Mouse (Mus musculus) midbrain, postnatal 0 days (tissue): ENCODE measurements around the gene Apbb2. TPM values are rescaled to one million over a fixed set of nuclear protein-coding genes. Genes with fewer than 3 reads are reported as not detected.
A peak's percentile ranks its signal among the peaks of the same experiment; 100 is the strongest.

Source experiments
- ATAC-seq: fragments of 200-750 bp; cut with Nextera tagmentation; 2 replicates; pipeline ENCODE4 v1.8.0; 2017; ENCODE audit warnings: moderate number of reproducible peaks, mild to moderate bottlenecking, moderate TSS enrichment, moderate library complexity; ENCODE audit not compliant: low FRiP score
- DNase-seq: peaks from one replicate; pipeline ENCODE4 v3.0.0-alpha.2; 2015; ENCODE audit warnings: low spot score
- H3K27ac ChIP-seq: fragments of 300-500 bp; sonication (generic); 2 replicates; pipeline ENCODE4 v1.5.1; 2014; ENCODE audit warnings: low read depth, mild to moderate bottlenecking, low read length, mixed read lengths
- H3K27me3 ChIP-seq: fragments of 300-500 bp; sonication (generic); 2 replicates; pipeline ENCODE4 v1.6.1; 2014; ENCODE audit warnings: low read length, control low read depth, mixed read lengths; ENCODE audit not compliant: insufficient read depth
- H3K36me3 ChIP-seq: fragments of 300-500 bp; sonication (generic); 2 replicates; pipeline ENCODE4 v1.6.1; 2014; ENCODE audit warnings: low read length, control low read depth, mixed read lengths; ENCODE audit not compliant: insufficient read depth
- H3K4me1 ChIP-seq: fragments of 300-500 bp; sonication (generic); 2 replicates; pipeline ENCODE4 v1.6.1; 2014; ENCODE audit warnings: mild to moderate bottlenecking, control low read depth, antibody characterized with exemption, low read length, mixed read lengths; ENCODE audit not compliant: insufficient read depth
- H3K4me2 ChIP-seq: fragments of 300-500 bp; sonication (generic); 2 replicates; pipeline ENCODE4 v1.6.1; 2014; ENCODE audit warnings: low read depth, mild to moderate bottlenecking, low read length, mixed read lengths; ENCODE audit not compliant: poor library complexity, severe bottlenecking
- H3K4me3 ChIP-seq: fragments of 300-500 bp; sonication (generic); 2 replicates; pipeline ENCODE4 v1.5.1; 2014; ENCODE audit warnings: low read depth, mild to moderate bottlenecking, low read length, moderate library complexity
- H3K9ac ChIP-seq: fragments of 300-500 bp; sonication (generic); replicated peaks from 2 replicates; pipeline ENCODE4 v1.6.1; 2014; ENCODE audit warnings: mild to moderate bottlenecking, low read length, moderate library complexity, mixed read lengths; ENCODE audit not compliant: poor library complexity, severe bottlenecking
- H3K9me3 ChIP-seq: fragments of 300-500 bp; sonication (generic); 2 replicates; pipeline ENCODE4 v1.6.1; 2016; ENCODE audit warnings: low read length, control low read depth
- CTCF ChIP-seq: IDR thresholded peaks from 2 replicates; pipeline ENCODE4 v1.5.1; 2016; ENCODE audit warnings: antibody characterized with exemption, mild to moderate bottlenecking
- WGBS: fragments of 180-500 bp; shearing (Covaris S2); extraction: QIAGEN DNeasy Blood & Tissue Kit; methylation state at CpG from one replicate; pipeline ENCODE4 v1.1.7; 2014; 5-methylcytosine and 5-hydroxymethylcytosine counted together
- polyA plus RNA-seq: library from polyadenylated mRNA; unstranded; fragments of >200 nt; fragmentation: Nextera tagmentation; extraction: Ambion mirVana; gene quantifications from 2 replicates; pipeline ENCODE4 v1.2.1, GENCODE M21; 2015
- total RNA-seq: library from RNA; depleted of rRNA; stranded (reverse); fragments of >200 nt; gene quantifications from 2 replicates; pipeline ENCODE4 v1.2.3, GENCODE M21; 2014

Apbb2 gene
- total and polyA plus RNA-seq, 2 experiments from 2014 or later: 60.6 to 76.0 TPM

DNA sequence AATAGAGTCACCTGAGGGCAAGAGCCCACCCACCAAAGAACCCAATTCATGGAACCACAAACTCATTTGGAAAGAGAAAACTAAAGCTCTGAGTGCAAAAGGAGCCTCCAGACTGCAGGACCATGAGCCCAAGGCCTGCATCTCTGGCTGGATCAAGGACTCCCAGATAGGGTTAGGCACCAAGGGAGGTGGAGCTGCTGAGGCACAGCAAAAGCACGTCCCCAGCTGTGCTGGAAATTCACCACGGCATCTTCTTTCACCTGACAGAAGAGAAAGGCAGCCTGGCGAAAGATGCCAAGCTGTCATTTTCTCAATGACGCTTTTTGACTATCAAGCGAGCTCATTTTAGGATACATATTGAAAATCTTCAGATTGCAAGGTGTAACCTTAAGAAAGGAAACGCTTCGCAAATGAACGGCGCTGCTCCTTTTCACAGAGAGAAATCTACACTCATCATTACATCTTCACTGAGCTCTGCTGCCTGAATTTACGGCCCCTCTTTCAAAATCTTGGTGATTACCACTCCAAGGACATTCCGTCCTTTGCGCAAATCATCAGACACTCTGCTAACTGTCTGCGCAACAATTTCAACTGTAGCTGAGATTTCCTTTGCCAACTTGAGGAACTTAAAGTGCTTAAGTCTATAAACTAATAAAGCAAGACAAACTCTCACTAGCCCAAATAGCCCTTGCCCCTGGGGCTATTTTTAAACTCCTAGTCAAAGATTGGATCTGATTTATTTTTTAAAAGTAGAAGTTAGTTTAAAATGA lies 46.3 kb downstream of the Apbb2 start:
- no peak overlapping the region for H3K9ac ChIP-seq
- H3K4me2 ChIP-seq: no peak overlapping the region
- TF ChIP-seq CTCF: no peak
- no peaks in the 10 kb centered on the region for H3K27me3 ChIP-seq
- H3K27ac ChIP-seq: no peak overlapping the region
- DNase-seq: no peak
- no peaks in the 10 kb centered on the region for H3K36me3 ChIP-seq
- H3K4me1 ChIP-seq: no peaks in the 10 kb centered on the region; the same call in 1 of the 2 replicates
- no peak for ATAC-seq
- H3K4me3 ChIP-seq: no peak overlapping the region
- no peaks in the 10 kb centered on the region for H3K9me3 ChIP-seq
- 71% methylated on average over 13 of the region's 13 CpGs for WGBS

DNA sequence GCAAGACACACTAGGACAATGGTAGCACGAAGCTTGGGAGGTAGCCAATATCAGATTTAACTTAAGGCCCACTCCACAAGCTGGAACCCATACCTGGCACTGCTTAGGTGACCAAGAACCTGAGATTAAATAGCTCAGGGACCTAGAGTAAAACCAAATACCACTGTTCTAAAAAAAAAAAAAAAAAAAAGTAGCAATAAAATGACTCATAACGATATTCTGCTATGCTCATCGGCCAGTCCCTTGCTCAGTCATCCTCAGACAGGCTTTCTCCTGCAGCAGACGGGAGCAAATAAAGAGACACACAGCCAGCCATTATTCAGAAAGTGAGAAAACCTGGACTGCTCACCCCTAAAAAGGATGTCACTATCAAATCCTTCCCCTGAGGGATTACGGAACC lies 47.9 kb downstream of the Apbb2 start:
- H3K36me3 ChIP-seq: no peaks in the 10 kb centered on the region
- 92% methylated on average over 5 of the region's 5 CpGs for WGBS
- H3K9me3 ChIP-seq: no peaks in the 10 kb centered on the region
- H3K27me3 ChIP-seq: no peaks in the 10 kb centered on the region
- DNase-seq: no peak
- H3K4me3 ChIP-seq: no peak overlapping the region
- no peaks in the 10 kb centered on the region; the same call in 1 of the 2 replicates for H3K4me1 ChIP-seq
- no peak for ATAC-seq
- no peak for TF ChIP-seq CTCF
- no peak overlapping the region for H3K27ac ChIP-seq
- H3K9ac ChIP-seq: no peak overlapping the region
- H3K4me2 ChIP-seq: no peak overlapping the region

DNA sequence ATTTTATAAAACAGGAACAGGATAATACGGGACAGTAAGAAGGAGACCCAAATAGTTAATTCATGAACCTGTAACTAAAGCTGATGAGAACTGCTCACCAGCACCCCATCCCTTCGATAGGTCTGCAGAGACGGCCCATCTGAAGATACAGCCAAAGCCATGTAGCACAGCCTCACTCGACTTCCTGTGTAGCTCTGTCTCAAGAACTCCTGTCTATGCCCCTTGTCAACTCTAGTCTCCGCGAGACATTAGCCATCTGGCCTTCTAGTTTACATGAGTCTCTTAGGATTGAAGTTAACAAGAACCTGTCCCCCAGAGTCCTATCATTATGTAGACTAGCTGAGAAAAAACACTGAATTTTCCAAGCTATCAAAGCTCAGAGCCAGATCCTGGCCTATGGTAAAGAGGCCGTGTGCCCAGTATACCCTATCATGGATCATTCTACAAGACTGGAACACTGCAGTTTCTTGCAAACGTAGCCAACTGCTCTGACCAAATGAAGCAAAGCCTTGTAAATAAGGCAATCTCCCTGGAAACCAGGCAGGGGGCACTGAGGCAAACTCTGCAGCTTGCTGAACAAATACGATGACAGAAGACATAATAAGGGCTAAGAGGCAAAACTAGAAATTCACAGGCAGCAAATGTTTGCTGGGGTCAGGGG lies 49.3 kb downstream of the Apbb2 start:
- ATAC-seq (no peak), DNase-seq (peak; percentile 44)
- no peak for TF ChIP-seq CTCF
- no peaks in the 10 kb centered on the region for H3K36me3 ChIP-seq
- no peaks in the 10 kb centered on the region for H3K9me3 ChIP-seq
- no peak overlapping the region for H3K4me2 ChIP-seq
- WGBS: 72% methylated on average over 9 of the region's 9 CpGs
- H3K27me3 ChIP-seq: no peaks in the 10 kb centered on the region
- no peaks in the 10 kb centered on the region; the same call in 1 of the 2 replicates for H3K4me1 ChIP-seq
- no peak overlapping the region for H3K4me3 ChIP-seq
- no peak overlapping the region for H3K9ac ChIP-seq
- H3K27ac ChIP-seq: no peak overlapping the region; the same call in 1 of the 2 replicates

DNA sequence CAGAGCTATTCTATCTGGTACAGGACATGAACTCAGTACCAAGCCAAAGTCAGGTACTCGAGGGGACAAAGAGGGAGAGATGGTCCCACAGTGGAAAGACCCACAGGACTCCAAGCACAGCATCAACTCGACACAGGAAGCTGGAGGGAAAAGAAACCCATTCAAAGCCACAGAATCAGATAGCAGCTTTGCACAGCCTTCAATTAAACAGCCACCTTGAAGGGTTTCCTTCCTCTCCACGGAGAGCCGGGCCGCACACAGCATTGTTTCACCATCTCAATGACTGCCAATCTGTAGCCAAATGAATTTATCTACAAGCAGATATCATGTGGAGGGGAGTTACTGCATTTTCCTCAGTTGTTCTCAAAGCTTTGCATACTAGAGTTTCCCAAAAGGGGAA lies 50.6 kb downstream of the Apbb2 start:
- no peaks in the 10 kb centered on the region for H3K36me3 ChIP-seq
- ATAC-seq (no peak), DNase-seq (no peak)
- H3K9me3 ChIP-seq: no peaks in the 10 kb centered on the region
- no peak overlapping the region for H3K27ac ChIP-seq
- TF ChIP-seq CTCF: no peak
- H3K4me2 ChIP-seq: no peak overlapping the region
- H3K4me3 ChIP-seq: no peak overlapping the region
- no peaks in the 10 kb centered on the region; the same call in 1 of the 2 replicates for H3K4me1 ChIP-seq
- no peaks in the 10 kb centered on the region for H3K27me3 ChIP-seq
- WGBS: 67% methylated on average over 5 of the region's 5 CpGs
- H3K9ac ChIP-seq: no peak overlapping the region

DNA sequence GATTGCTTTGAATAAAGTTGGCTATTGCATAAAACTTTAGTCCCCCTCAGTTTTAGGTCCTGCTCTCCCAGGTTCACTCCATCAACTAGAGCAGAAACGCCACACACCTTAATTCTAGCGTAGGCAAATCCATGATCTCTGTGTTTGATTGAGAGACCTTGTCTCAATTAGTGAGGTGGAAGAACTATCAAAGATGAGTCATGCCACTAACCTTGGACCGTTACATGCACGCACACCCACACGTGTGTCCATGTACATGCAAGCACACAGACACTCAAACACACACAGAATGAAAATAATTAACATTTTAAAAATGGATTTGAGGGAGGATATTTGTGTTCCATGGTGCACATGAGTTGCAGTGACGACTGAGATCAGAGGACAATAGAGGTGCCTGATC lies 51.2 kb downstream of the Apbb2 start:
- no peaks in the 10 kb centered on the region for H3K36me3 ChIP-seq
- DNase-seq (no peak), ATAC-seq (no peak)
- H3K4me3 ChIP-seq: no peak overlapping the region
- H3K4me1 ChIP-seq: no peaks in the 10 kb centered on the region
- no peaks in the 10 kb centered on the region for H3K9me3 ChIP-seq
- no peaks in the 10 kb centered on the region for H3K27me3 ChIP-seq
- TF ChIP-seq CTCF: no peak
- no peak overlapping the region for H3K27ac ChIP-seq
- no peak overlapping the region for H3K4me2 ChIP-seq
- no peak overlapping the region for H3K9ac ChIP-seq
- 95% methylated on average over 6 of the region's 6 CpGs for WGBS

DNA sequence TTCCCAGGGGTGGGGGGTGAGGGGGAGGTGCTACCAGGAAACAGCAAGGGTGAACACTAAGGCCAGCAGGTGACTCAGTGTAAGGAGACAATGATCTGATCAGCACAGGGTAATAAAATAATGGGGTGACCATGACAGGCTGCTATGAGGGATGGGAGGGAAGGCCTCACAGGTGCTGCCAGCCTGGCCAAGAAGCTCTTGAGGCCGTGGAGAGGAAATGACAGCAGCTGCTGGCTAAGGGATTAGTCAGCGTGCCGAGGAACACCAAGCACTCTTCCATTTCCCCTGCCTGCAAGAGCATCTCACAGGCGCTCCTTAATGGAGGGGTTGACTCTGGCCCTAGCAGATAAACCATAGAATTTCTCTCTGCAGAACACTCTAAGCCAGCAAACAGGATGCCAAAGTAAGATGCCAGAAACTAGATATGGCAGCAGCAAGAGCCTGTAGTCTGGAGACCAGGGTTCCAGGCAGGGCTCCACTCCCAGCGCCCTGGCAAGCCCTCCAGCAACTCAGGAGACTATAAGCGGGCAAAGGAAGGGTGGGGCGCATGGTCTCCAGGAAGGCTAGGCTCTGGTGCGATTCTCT lies 58.9 kb downstream of the Apbb2 start:
- no peak overlapping the region for H3K4me2 ChIP-seq
- H3K27me3 ChIP-seq: no peaks in the 10 kb centered on the region
- DNase-seq: no peak
- no peak overlapping the region for H3K4me3 ChIP-seq
- H3K36me3 ChIP-seq: no peaks in the 10 kb centered on the region
- H3K9me3 ChIP-seq: no peaks in the 10 kb centered on the region
- no peaks in the 10 kb centered on the region for H3K4me1 ChIP-seq
- no peak overlapping the region for H3K9ac ChIP-seq
- WGBS: 62% methylated on average over 8 of the region's 8 CpGs
- H3K27ac ChIP-seq: no peak overlapping the region; the same call in 1 of the 2 replicates
- no peak for TF ChIP-seq CTCF
- no peak for ATAC-seq
